Mouse (Mus musculus): ENCODE measurements around the gene Lypla2. TPM values are rescaled to one million over a fixed set of nuclear protein-coding genes. Genes with fewer than 3 reads are reported as not detected.
A peak's percentile ranks its signal among the peaks of the same experiment; 100 is the strongest.

Lypla2 gene
- polyA plus RNA-seq, 1 experiment from 2014 or later: 124 TPM

DNA sequence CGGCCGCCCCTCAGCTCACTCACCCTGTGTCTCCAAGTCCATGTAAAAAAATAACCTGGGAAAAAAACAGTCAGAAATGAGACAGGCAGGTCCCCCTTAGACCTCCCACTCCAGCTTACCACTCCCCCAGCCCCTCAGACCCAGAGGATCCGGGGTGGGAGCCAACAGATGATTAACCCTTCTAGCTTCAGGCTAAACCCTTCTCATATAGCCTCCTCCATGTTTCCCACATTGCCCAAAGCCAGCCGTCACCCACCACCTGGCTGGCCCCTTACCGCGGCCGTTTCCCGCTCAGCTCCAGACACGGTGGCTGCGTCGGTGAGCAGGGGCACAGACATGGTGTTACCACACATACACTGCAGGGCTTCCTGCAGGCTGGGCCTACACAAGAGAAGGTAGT lies 1.8 kb downstream of the Lypla2 start:
- H3K4me3 ChIP-seq: no peak overlapping the region
- H3K27me3 ChIP-seq: no peaks in the 10 kb centered on the region
- ATAC-seq (ENCODE audit: borderline replicate concordance, extremely low read depth, low FRiP score, low TSS enrichment): no peak
- no peak overlapping the region for H3K9ac ChIP-seq
- no peaks in the 10 kb centered on the region for H3K9me3 ChIP-seq
- H3K36me3 ChIP-seq: peaks cover 59% of the 10 kb centered on the region
- H3K27ac ChIP-seq: no peak overlapping the region
- H3K4me1 ChIP-seq: peaks cover 17% of the 10 kb centered on the region
- WGBS: 84% methylated on average over 11 of the region's 11 CpGs
- H3K4me2 ChIP-seq: no peak overlapping the region

DNA sequence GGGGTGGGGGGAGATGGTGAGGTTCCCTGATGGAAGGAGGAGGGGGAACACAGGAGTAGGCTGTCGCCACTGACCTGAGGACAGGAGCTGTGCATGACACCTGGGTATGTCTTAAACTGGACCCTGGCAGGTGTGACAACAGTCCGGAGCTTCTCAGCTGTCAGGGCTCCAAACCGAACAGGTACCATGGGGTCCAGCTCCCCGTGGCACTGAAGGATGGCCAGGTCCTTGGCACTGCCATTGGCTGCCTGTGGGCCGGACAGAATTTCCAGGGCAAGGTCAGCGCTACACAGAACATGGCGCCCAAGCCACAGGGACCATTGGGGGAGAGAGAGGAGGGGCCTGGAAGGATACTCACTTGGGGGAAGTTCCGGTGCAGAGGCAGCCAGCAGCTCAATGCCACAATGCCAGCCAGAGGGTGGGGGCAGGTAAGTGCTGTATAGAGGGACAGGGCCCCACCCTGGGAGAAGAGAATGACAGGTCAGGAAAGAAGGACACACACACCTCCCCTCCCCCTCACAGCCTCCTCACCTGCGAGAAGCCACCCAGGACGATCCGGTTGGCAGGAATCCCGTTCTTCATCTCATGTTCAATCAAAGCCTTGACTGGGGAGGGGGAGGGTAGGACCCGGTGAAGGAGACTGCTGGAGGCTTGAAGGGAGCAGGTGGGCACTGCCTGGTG lies 3.2 kb downstream of the Lypla2 start:
- Histone ChIP-seq H3K4me1 (peaks cover 24% of the 10 kb centered on the region), H3K4me2 (no peak overlapping the region), H3K27ac (no peak overlapping the region), H3K27me3 (no peaks in the 10 kb centered on the region), H3K9ac (no peak overlapping the region), H3K36me3 (peaks cover 47% of the 10 kb centered on the region), H3K9me3 (no peaks in the 10 kb centered on the region), H3K4me3 (no peak overlapping the region)
- WGBS: 83% methylated on average over 13 of the region's 13 CpGs
- ATAC-seq (ENCODE audit: borderline replicate concordance, extremely low read depth, low FRiP score, low TSS enrichment): no peak

GRCm38 (mm10) chr4:135968271-135968869 lies 4.1 kb downstream of the Lypla2 start:
- H3K4me1 ChIP-seq: peaks cover 26% of the 10 kb centered on the region
- H3K36me3 ChIP-seq: peaks cover 45% of the 10 kb centered on the region
- no peak overlapping the region for H3K4me2 ChIP-seq
- H3K9ac ChIP-seq: no peak overlapping the region
- no peaks in the 10 kb centered on the region for H3K9me3 ChIP-seq
- no peaks in the 10 kb centered on the region for H3K27me3 ChIP-seq
- H3K27ac ChIP-seq: no peak overlapping the region
- 51% methylated on average over 19 of the region's 19 CpGs for WGBS
- H3K4me3 ChIP-seq: no peak overlapping the region
- ATAC-seq (ENCODE audit: borderline replicate concordance, extremely low read depth, low FRiP score, low TSS enrichment): no peak

- peaks cover 30% of the 10 kb centered on the region for H3K4me1 ChIP-seq
- H3K27me3 ChIP-seq: no peaks in the 10 kb centered on the region
- H3K4me2 ChIP-seq: no peak overlapping the region
- no peak overlapping the region for H3K27ac ChIP-seq
- H3K36me3 ChIP-seq: peaks cover 45% of the 10 kb centered on the region
- no peaks in the 10 kb centered on the region for H3K9me3 ChIP-seq
- no peak for ATAC-seq (ENCODE audit: borderline replicate concordance, extremely low read depth, low FRiP score, low TSS enrichment)
- 84% methylated on average over 18 of the region's 18 CpGs for WGBS
- no peak overlapping the region for H3K9ac ChIP-seq
- H3K4me3 ChIP-seq: no peak overlapping the region
These were observed 5.2 kb downstream of the Lypla2 start for GRCm38 (mm10) chr4:135967086-135967760.

GRCm38 (mm10) chr4:135966283-135966682 lies 6.1 kb downstream of the Lypla2 start:
- H3K27me3 ChIP-seq: no peaks in the 10 kb centered on the region
- peaks cover 45% of the 10 kb centered on the region for H3K36me3 ChIP-seq
- no peak for ATAC-seq (ENCODE audit: borderline replicate concordance, extremely low read depth, low FRiP score, low TSS enrichment)
- 88% methylated on average over 16 of the region's 16 CpGs for WGBS
- no peak overlapping the region for H3K4me2 ChIP-seq
- no peak overlapping the region for H3K9ac ChIP-seq
- no peak overlapping the region for H3K4me3 ChIP-seq
- H3K9me3 ChIP-seq: no peaks in the 10 kb centered on the region
- H3K27ac ChIP-seq: no peak overlapping the region
- H3K4me1 ChIP-seq: peaks cover 24% of the 10 kb centered on the region

DNA sequence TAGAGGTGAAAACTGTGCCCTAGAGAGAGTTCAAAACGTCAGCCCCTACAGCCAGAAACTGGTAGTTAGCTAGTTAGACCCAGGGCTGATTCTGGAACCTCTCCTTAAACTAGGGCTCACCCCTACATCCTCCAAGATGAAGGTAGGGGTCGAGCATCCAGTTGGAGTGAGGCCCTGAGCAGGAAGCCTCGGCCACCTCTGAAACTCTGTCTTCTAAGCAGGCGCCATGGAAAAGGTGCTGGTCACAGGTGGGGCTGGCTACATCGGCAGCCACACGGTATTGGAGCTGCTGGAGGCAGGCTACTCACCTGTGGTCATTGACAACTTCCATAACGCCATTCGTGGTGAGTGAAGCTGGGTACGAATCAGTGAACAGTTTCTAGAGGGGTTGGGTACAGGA lies 7.3 kb downstream of the Lypla2 start:
- Histone ChIP-seq H3K9me3 (no peaks in the 10 kb centered on the region), H3K9ac (no peak overlapping the region), H3K36me3 (peaks cover 45% of the 10 kb centered on the region), H3K4me1 (peaks cover 17% of the 10 kb centered on the region), H3K27ac (no peak overlapping the region), H3K27me3 (no peaks in the 10 kb centered on the region), H3K4me3 (no peak overlapping the region), H3K4me2 (peak overlapping the region; percentile 94)
- 79% methylated on average over 9 of the region's 9 CpGs for WGBS
- no peak for ATAC-seq (ENCODE audit: borderline replicate concordance, extremely low read depth, low FRiP score, low TSS enrichment)

- H3K4me3 ChIP-seq: peak overlapping the region; percentile 89
- WGBS: 2% methylated on average over 12 of the region's 12 CpGs
- no peaks in the 10 kb centered on the region for H3K27me3 ChIP-seq
- H3K9ac ChIP-seq: peak overlapping the region; percentile 80
- H3K9me3 ChIP-seq: no peaks in the 10 kb centered on the region
- peaks cover 45% of the 10 kb centered on the region for H3K36me3 ChIP-seq
- H3K4me2 ChIP-seq: peak overlapping the region; percentile 94
- peak overlapping the region; percentile 69 for H3K27ac ChIP-seq
- peaks cover 17% of the 10 kb centered on the region for H3K4me1 ChIP-seq
- no peak for ATAC-seq (ENCODE audit: borderline replicate concordance, extremely low read depth, low FRiP score, low TSS enrichment)
These were observed 8.0 kb downstream of the Lypla2 start for GRCm38 (mm10) chr4:135964426-135964825.

- peak within 1 kb of the TSS; percentile 93 for H3K27ac ChIP-seq
- H3K4me2 ChIP-seq: peak within 1 kb of the TSS; percentile 94
- H3K9me3 ChIP-seq: no peaks in the 10 kb centered on the region
- H3K27me3 ChIP-seq: no peaks in the 10 kb centered on the region
- WGBS: under 1% methylated on average over 56 of the region's 56 CpGs
- peak; percentile 91 for ATAC-seq (ENCODE audit: borderline replicate concordance, extremely low read depth, low FRiP score, low TSS enrichment)
- H3K4me1 ChIP-seq: peaks cover 17% of the 10 kb centered on the region
- peak within 1 kb of the TSS; percentile 80 for H3K9ac ChIP-seq
- peaks cover 41% of the 10 kb centered on the region for H3K36me3 ChIP-seq
- peak within 1 kb of the TSS; percentile 89 for H3K4me3 ChIP-seq
These were observed 8.8 kb downstream of the Lypla2 start, which contains the start of gene Gale for GRCm38 (mm10) chr4:135963457-135964193. TSS of gene Gale (plus strand) at chr4:135963727.

GRCm38 (mm10) chr4:135962946-135963345 lies 9.5 kb downstream of the Lypla2 start:
- Histone ChIP-seq H3K4me1 (peaks cover 17% of the 10 kb centered on the region), H3K9ac (peak overlapping the region; percentile 80), H3K9me3 (no peaks in the 10 kb centered on the region), H3K4me3 (peak overlapping the region; percentile 89), H3K27me3 (no peaks in the 10 kb centered on the region), H3K4me2 (peak overlapping the region; percentile 94), H3K27ac (peak overlapping the region; percentile 93), H3K36me3 (peaks cover 34% of the 10 kb centered on the region)
- ATAC-seq (ENCODE audit: borderline replicate concordance, extremely low read depth, low FRiP score, low TSS enrichment): peak; percentile 2; the same call in 1 of the 2 replicates
- WGBS: 5% methylated on average over 15 of the region's 15 CpGs

GRCm38 (mm10) chr4:135962198-135962597 lies 10.2 kb downstream of the Lypla2 start:
- Histone ChIP-seq H3K9me3 (no peaks in the 10 kb centered on the region), H3K9ac (no peak overlapping the region), H3K27me3 (no peaks in the 10 kb centered on the region), H3K36me3 (peaks cover 27% of the 10 kb centered on the region), H3K27ac (0 out of 2 replicates have a peak overlapping the region, but pooled peaks have one; percentile 93), H3K4me2 (peak overlapping the region; percentile 94; the same call in 1 of the 2 replicates), H3K4me3 (0 out of 2 replicates have a peak overlapping the region, but pooled peaks have one; percentile 89), H3K4me1 (peaks cover 17% of the 10 kb centered on the region)
- no peak for ATAC-seq (ENCODE audit: borderline replicate concordance, extremely low read depth, low FRiP score, low TSS enrichment)
- 78% methylated on average over 7 of the region's 7 CpGs for WGBS

- no peaks in the 10 kb centered on the region for H3K27me3 ChIP-seq
- H3K27ac ChIP-seq: no peak overlapping the region
- no peak for ATAC-seq (ENCODE audit: borderline replicate concordance, extremely low read depth, low FRiP score, low TSS enrichment)
- 87% methylated on average over 5 of the region's 5 CpGs for WGBS
- no peaks in the 10 kb centered on the region for H3K9me3 ChIP-seq
- no peak overlapping the region for H3K9ac ChIP-seq
- peaks cover 22% of the 10 kb centered on the region for H3K36me3 ChIP-seq
- H3K4me1 ChIP-seq: peaks cover 17% of the 10 kb centered on the region
- H3K4me2 ChIP-seq: no peak overlapping the region
- H3K4me3 ChIP-seq: no peak overlapping the region
These were observed 10.7 kb downstream of the Lypla2 start for GRCm38 (mm10) chr4:135961709-135962108.

Measured in lung, embryonic 15.5 days (tissue).